Mouse (Mus musculus) hindbrain, embryonic 14.5 days (tissue): ENCODE measurements around the gene Ptpa. TPM values are rescaled to one million over a fixed set of nuclear protein-coding genes. Genes with fewer than 3 reads are reported as not detected.
"Not testable (repeated sequence)": the region's sequence is repeated elsewhere in the genome, so short reads cannot be mapped to it uniquely, and the experiment has no call there.

Experiments used
- ATAC-seq: fragments of 200-750 bp; cut with Nextera tagmentation; 2 replicates; pipeline ENCODE4 v1.8.0; 2017; ENCODE audit warnings: moderate number of reproducible peaks, mild to moderate bottlenecking, moderate TSS enrichment, moderate library complexity; ENCODE audit not compliant: low FRiP score
- DNase-seq: peaks from one replicate; pipeline ENCODE4 v3.0.0-alpha.2; 2015; ENCODE audit warnings: low spot score
- H3K27ac ChIP-seq: fragments of 300-500 bp; sonication (generic); 2 replicates; pipeline ENCODE4 v1.5.1; 2014; ENCODE audit warnings: mild to moderate bottlenecking, moderate library complexity
- H3K27me3 ChIP-seq: fragments of 300-500 bp; sonication (generic); 2 replicates; pipeline ENCODE4 v1.6.1; 2014; ENCODE audit warnings: mild to moderate bottlenecking, low read length, mixed read lengths; ENCODE audit not compliant: control insufficient read depth, insufficient read depth
- H3K36me3 ChIP-seq: fragments of 300-500 bp; sonication (generic); replicated peaks from 2 replicates; pipeline ENCODE4 v1.6.1; 2014; ENCODE audit not compliant: control insufficient read depth, insufficient read depth
- H3K4me1 ChIP-seq: fragments of 300-500 bp; sonication (generic); replicated peaks from 2 replicates; pipeline ENCODE4 v1.6.1; 2014; ENCODE audit warnings: antibody characterized with exemption, low read length, mixed read lengths; ENCODE audit not compliant: control insufficient read depth, insufficient read depth
- H3K4me2 ChIP-seq: fragments of 300-500 bp; sonication (generic); replicated peaks from 2 replicates; pipeline ENCODE4 v1.6.1; 2014; ENCODE audit warnings: mild to moderate bottlenecking, moderate library complexity
- H3K4me3 ChIP-seq: fragments of 300-500 bp; sonication (generic); replicated peaks from 2 replicates; pipeline ENCODE4 v1.5.1; 2014; ENCODE audit warnings: mild to moderate bottlenecking, low read length
- H3K9ac ChIP-seq: fragments of 300-500 bp; sonication (generic); 2 replicates; pipeline ENCODE4 v1.6.1; 2014
- H3K9me3 ChIP-seq: fragments of 300-500 bp; sonication (generic); 2 replicates; pipeline ENCODE4 v1.6.1; 2016; ENCODE audit warnings: low read length; ENCODE audit not compliant: control insufficient read depth
- WGBS: fragments of 180-500 bp; shearing (Covaris S2); extraction: QIAGEN DNeasy Blood & Tissue Kit; methylation state at CpG from one replicate; pipeline ENCODE4 v1.1.7; 2014; 5-methylcytosine and 5-hydroxymethylcytosine counted together
- polyA plus RNA-seq: library from polyadenylated mRNA; unstranded; fragments of >200 nt; fragmentation: Nextera tagmentation; extraction: Ambion mirVana; gene quantifications from 2 replicates; pipeline ENCODE4 v1.2.1, GENCODE M21; 2014

Ptpa gene
- polyA plus RNA-seq, 1 experiment from 2014 or later = 79.8 TPM

GRCm38 (mm10) chr2:30409454-30410176, 6.2 kb upstream of the Ptpa start:
- no peak overlapping the region for H3K4me3 ChIP-seq
- H3K27me3 ChIP-seq = no peaks in the 10 kb centered on the region
- ATAC-seq (no peak), DNase-seq (no peak)
- no peak overlapping the region for H3K27ac ChIP-seq
- no peaks in the 10 kb centered on the region for H3K9me3 ChIP-seq
- peaks cover 13% of the 10 kb centered on the region for H3K4me1 ChIP-seq
- WGBS = 93% methylated on average over 5 of the region's 5 CpGs
- no peak overlapping the region for H3K9ac ChIP-seq
- peaks cover 65% of the 10 kb centered on the region for H3K36me3 ChIP-seq
- H3K4me2 ChIP-seq = no peak overlapping the region

- Histone ChIP-seq H3K4me1 (peaks cover 31% of the 10 kb centered on the region), H3K4me3 (no peak overlapping the region), H3K4me2 (peak overlapping the region; percentile 64; the same call in 1 of the 2 replicates), H3K9ac (no peak overlapping the region; the same call in 1 of the 2 replicates), H3K36me3 (peaks cover 28% of the 10 kb centered on the region), H3K27me3 (no peaks in the 10 kb centered on the region), H3K9me3 (no peaks in the 10 kb centered on the region), H3K27ac (no peak overlapping the region)
- DNase-seq (no peak), ATAC-seq (no peak)
- 78% methylated on average over 16 of the region's 16 CpGs for WGBS
Observed at GRCm38 (mm10) chr2:30413038-30413973, 2.5 kb upstream of the Ptpa start.

GRCm38 (mm10) chr2:30414101-30414500, 1.7 kb upstream of the Ptpa start:
- Histone ChIP-seq H3K27ac (no peak overlapping the region), H3K4me2 (peak overlapping the region; percentile 64), H3K36me3 (peaks cover 20% of the 10 kb centered on the region), H3K4me1 (peaks cover 38% of the 10 kb centered on the region), H3K9me3 (no peaks in the 10 kb centered on the region), H3K9ac (peak overlapping the region; percentile 89; the same call in 1 of the 2 replicates), H3K27me3 (no peaks in the 10 kb centered on the region), H3K4me3 (peak overlapping the region; percentile 86; the same call in 1 of the 2 replicates)
- no peak for DNase-seq
- ATAC-seq = no peak
- 91% methylated on average over 4 of the region's 4 CpGs for WGBS

GRCm38 (mm10) chr2:30414681-30415080, 1.2 kb upstream of the Ptpa start:
- no peaks in the 10 kb centered on the region for H3K9me3 ChIP-seq
- peak overlapping the region; percentile 96; the same call in 1 of the 2 replicates for H3K27ac ChIP-seq
- H3K36me3 ChIP-seq = peaks cover 17% of the 10 kb centered on the region
- peaks cover 38% of the 10 kb centered on the region for H3K4me1 ChIP-seq
- peak overlapping the region; percentile 89 for H3K9ac ChIP-seq
- ATAC-seq = no peak
- H3K27me3 ChIP-seq = no peaks in the 10 kb centered on the region
- H3K4me3 ChIP-seq = peak overlapping the region; percentile 86
- WGBS = 41% methylated on average over 5 of the region's 5 CpGs
- peak overlapping the region; percentile 64 for H3K4me2 ChIP-seq
- DNase-seq = no peak

- H3K4me2 ChIP-seq = peak within 1 kb of the TSS; percentile 64
- peak; percentile 75 for DNase-seq
- H3K4me1 ChIP-seq = peaks cover 38% of the 10 kb centered on the region
- peak within 1 kb of the TSS; percentile 96 for H3K27ac ChIP-seq
- H3K9ac ChIP-seq = peak within 1 kb of the TSS; percentile 89
- H3K36me3 ChIP-seq = peaks cover 10% of the 10 kb centered on the region
- H3K27me3 ChIP-seq = no peaks in the 10 kb centered on the region
- H3K4me3 ChIP-seq = peak within 1 kb of the TSS; percentile 86
- no peaks in the 10 kb centered on the region for H3K9me3 ChIP-seq
- ATAC-seq = peak; percentile 86
- WGBS = under 1% methylated on average over 58 of the region's 58 CpGs
Observed at GRCm38 (mm10) chr2:30415157-30415935, 493 bp upstream of the Ptpa start, which contains the start of gene Crat. Gene Crat, minus strand, starts transcription at chr2:30415813.

DNA sequence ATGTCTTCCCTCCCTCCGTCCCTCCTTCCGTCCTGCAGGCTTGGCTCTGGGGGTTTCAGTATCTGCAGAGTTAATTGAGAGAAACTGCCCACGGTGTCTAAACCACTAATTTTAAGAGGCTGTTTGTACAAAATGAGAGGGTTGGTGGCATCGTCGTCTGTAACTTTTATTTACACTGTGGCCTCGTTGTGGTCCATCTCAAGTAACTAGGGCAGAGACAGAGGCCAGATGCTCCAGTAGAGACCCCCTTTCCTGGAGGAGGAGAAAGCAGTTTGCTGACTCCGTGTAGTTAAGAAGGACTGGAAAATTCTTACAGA, 768 bp downstream of the Ptpa start:
- Histone ChIP-seq H3K36me3 (peaks cover 7% of the 10 kb centered on the region; the same call in 1 of the 2 replicates), H3K9ac (peak overlapping the region; percentile 89), H3K4me3 (peak overlapping the region; percentile 86), H3K27ac (peak overlapping the region; percentile 96), H3K4me1 (peaks cover 44% of the 10 kb centered on the region), H3K4me2 (peak overlapping the region; percentile 64), H3K9me3 (no peaks in the 10 kb centered on the region), H3K27me3 (no peaks in the 10 kb centered on the region)
- 1% methylated on average over 7 of the region's 7 CpGs for WGBS
- DNase-seq (peak; percentile 39), ATAC-seq (no peak)

DNA sequence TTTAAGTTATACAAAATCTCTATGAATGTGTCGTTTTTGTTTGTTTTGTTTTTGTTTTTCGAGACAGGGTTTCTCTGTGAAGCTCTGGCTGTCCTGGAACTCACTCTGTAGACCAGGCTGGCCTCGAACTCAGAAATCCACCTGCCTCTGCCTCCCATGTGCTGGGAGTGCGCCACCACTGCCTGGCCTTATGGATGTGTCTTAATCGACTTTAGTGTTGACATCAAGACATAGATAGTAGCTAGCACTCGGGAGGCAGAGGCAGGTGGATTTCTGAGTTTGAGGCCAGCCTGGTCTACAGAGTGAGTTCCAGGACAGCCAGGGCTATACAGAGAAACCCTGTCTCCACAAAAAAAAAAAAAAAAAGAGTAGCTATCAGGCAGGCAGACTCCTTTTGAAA, 1.3 kb downstream of the Ptpa start:
- Histone ChIP-seq H3K4me2 (peak overlapping the region; percentile 64), H3K4me1 (peaks cover 44% of the 10 kb centered on the region), H3K9ac (peak overlapping the region; percentile 89; the same call in 1 of the 2 replicates), H3K4me3 (peak overlapping the region; percentile 86)
- not testable (repeated sequence) for H3K27me3 ChIP-seq, H3K27ac ChIP-seq, DNase-seq, H3K9me3 ChIP-seq, ATAC-seq, H3K36me3 ChIP-seq
- 84% methylated on average over 6 of the region's 6 CpGs for WGBS

DNA sequence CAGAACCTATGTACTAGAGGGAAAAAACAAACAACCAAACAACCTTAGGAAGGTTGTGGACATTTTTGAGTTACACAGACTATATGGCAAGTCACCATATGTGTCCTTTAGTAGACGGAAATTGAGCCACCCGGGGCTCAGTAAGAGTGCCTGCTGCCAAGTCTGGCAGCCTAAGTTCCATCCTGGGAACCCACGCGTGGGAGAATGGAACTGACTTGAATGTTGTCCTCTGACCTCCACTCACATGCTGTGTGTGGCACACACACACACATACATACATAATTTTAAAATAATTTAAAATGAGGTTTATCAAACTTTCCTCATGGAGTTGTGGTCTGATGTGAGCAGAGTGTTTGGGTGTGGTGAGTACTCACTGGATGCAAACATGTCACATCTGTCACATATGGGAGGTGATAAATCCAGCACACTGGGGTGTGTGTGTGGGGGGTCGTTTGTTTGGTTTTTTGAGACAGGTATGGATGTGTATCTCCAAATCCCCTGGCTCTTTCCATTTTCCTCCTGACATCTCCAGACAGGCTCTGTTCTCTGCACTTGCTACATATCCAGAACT, 1.8 kb downstream of the Ptpa start:
- Histone ChIP-seq H3K9ac (peak overlapping the region; percentile 39; the same call in 1 of the 2 replicates), H3K9me3 (no peaks in the 10 kb centered on the region), H3K27me3 (no peaks in the 10 kb centered on the region), H3K36me3 (no peaks in the 10 kb centered on the region; the same call in 1 of the 2 replicates), H3K4me3 (no peak overlapping the region), H3K27ac (no peak overlapping the region), H3K4me1 (peaks cover 44% of the 10 kb centered on the region), H3K4me2 (peak overlapping the region; percentile 64; the same call in 1 of the 2 replicates)
- no peak for DNase-seq
- no peak for ATAC-seq
- WGBS = 69% methylated on average over 5 of the region's 5 CpGs
